Mouse (Mus musculus) midbrain, embryonic 16.5 days (tissue): ENCODE measurements at regions not wholly inside any gene's neighbourhood (a gene's known extent, or its start where the extent isn't known, plus 50 kb on each side); places are given as distances from the start of the nearest gene placed in this dataset.

ENCODE experiments used
- ATAC-seq: fragments of 200-750 bp; cut with Nextera tagmentation; 2 replicates; pipeline ENCODE4 v1.8.0; 2017; ENCODE audit warnings: moderate TSS enrichment
- H3K27ac ChIP-seq: fragments of 300-500 bp; sonication (generic); 2 replicates; pipeline ENCODE4 v1.5.1; 2014; ENCODE audit warnings: mild to moderate bottlenecking, low read length, mixed read lengths
- H3K27me3 ChIP-seq: fragments of 300-500 bp; sonication (generic); 2 replicates; pipeline ENCODE4 v1.6.1; 2014; ENCODE audit warnings: low read depth, low read length, mixed read lengths; ENCODE audit not compliant: control insufficient read depth, insufficient read depth
- H3K36me3 ChIP-seq: fragments of 300-500 bp; sonication (generic); 2 replicates; pipeline ENCODE4 v1.6.1; 2014; ENCODE audit warnings: mild to moderate bottlenecking, low read length, moderate library complexity, mixed read lengths; ENCODE audit not compliant: control insufficient read depth, insufficient read depth
- H3K4me1 ChIP-seq: fragments of 300-500 bp; sonication (generic); 2 replicates; pipeline ENCODE4 v1.6.1; 2014; ENCODE audit warnings: mild to moderate bottlenecking, low read length, mixed read lengths; ENCODE audit not compliant: control insufficient read depth, insufficient read depth
- H3K4me2 ChIP-seq: fragments of 300-500 bp; sonication (generic); 2 replicates; pipeline ENCODE4 v1.6.1; 2014; ENCODE audit warnings: mild to moderate bottlenecking, low read length, mixed read lengths
- H3K4me3 ChIP-seq: fragments of 300-500 bp; sonication (generic); 2 replicates; pipeline ENCODE4 v1.5.1; 2014; ENCODE audit warnings: low read depth, mild to moderate bottlenecking, low read length, moderate library complexity, mixed read lengths
- H3K9ac ChIP-seq: fragments of 300-500 bp; sonication (generic); 2 replicates; pipeline ENCODE4 v1.6.1; 2014; ENCODE audit warnings: low read depth, low read length, mixed read lengths
- H3K9me3 ChIP-seq: fragments of 300-500 bp; sonication (generic); replicated peaks from 2 replicates; pipeline ENCODE4 v1.6.1; 2014; ENCODE audit warnings: mild to moderate bottlenecking, low read length, mixed read lengths; ENCODE audit not compliant: control insufficient read depth, poor library complexity, severe bottlenecking
- WGBS: fragments of 180-500 bp; shearing (Covaris S2); extraction: QIAGEN DNeasy Blood & Tissue Kit; methylation state at CpG from one replicate; pipeline ENCODE4 v1.1.7; 2014; 5-methylcytosine and 5-hydroxymethylcytosine counted together

- no peaks in the 10 kb centered on the region for H3K36me3 ChIP-seq
- no peak overlapping the region for H3K4me2 ChIP-seq
- WGBS = 90% methylated on average over 2 of the region's 3 CpGs
- no peaks in the 10 kb centered on the region for H3K27me3 ChIP-seq
- no peak overlapping the region for H3K4me3 ChIP-seq
- H3K4me1 ChIP-seq = no peaks in the 10 kb centered on the region
- no peak overlapping the region for H3K9ac ChIP-seq
- ATAC-seq = no peak
- no peaks in the 10 kb centered on the region for H3K9me3 ChIP-seq
- H3K27ac ChIP-seq = no peak overlapping the region
These were observed 145.8 kb upstream of the Syt13 start for GRCm38 (mm10) chr2:92769061-92769460.

- no peak overlapping the region for H3K27ac ChIP-seq
- no peaks in the 10 kb centered on the region for H3K9me3 ChIP-seq
- no peak overlapping the region for H3K4me3 ChIP-seq
- ATAC-seq = no peak
- no peaks in the 10 kb centered on the region for H3K4me1 ChIP-seq
- no peak overlapping the region for H3K9ac ChIP-seq
- WGBS = 87% methylated on average over 5 of the region's 5 CpGs
- no peak overlapping the region for H3K4me2 ChIP-seq
- no peaks in the 10 kb centered on the region for H3K27me3 ChIP-seq
- no peaks in the 10 kb centered on the region for H3K36me3 ChIP-seq
These were observed 144.8 kb upstream of the Syt13 start for GRCm38 (mm10) chr2:92770098-92770497.

DNA sequence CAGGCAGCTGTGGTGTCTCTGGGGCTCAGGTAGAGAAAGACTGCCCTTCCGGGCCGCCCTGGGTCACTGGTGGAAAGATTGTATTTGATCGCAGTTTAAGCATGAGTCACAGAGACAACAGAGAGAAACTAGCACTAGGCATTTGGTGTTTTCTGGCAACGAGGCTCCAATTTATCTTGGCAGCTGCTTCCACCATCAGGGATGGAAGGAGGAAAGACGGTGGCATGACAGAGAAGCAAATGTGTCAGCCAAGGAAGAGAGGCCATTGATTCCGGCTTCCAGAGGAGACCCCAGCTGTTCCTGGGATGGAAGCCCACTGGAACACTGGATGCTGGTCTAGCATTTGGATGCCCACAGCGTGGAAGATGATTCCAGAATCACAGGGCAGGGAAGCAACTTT is 142.3 kb upstream of the Syt13 start:
- Histone ChIP-seq H3K27ac (no peak overlapping the region), H3K4me2 (no peak overlapping the region), H3K4me1 (no peaks in the 10 kb centered on the region), H3K36me3 (no peaks in the 10 kb centered on the region), H3K9ac (no peak overlapping the region), H3K4me3 (no peak overlapping the region), H3K27me3 (no peaks in the 10 kb centered on the region), H3K9me3 (no peaks in the 10 kb centered on the region)
- WGBS = 79% methylated on average over 7 of the region's 7 CpGs
- no peak for ATAC-seq

GRCm38 (mm10) chr2:92776497-92776896 is 138.4 kb upstream of the Syt13 start:
- Histone ChIP-seq H3K4me3 (no peak overlapping the region), H3K9ac (no peak overlapping the region), H3K9me3 (no peaks in the 10 kb centered on the region), H3K27me3 (no peaks in the 10 kb centered on the region), H3K36me3 (no peaks in the 10 kb centered on the region), H3K4me1 (0 out of 2 replicates have a peak, but pooled peaks cover 2% of the 10 kb centered on the region), H3K4me2 (no peak overlapping the region), H3K27ac (no peak overlapping the region)
- 75% methylated on average over 2 of the region's 2 CpGs for WGBS
- no peak for ATAC-seq

DNA sequence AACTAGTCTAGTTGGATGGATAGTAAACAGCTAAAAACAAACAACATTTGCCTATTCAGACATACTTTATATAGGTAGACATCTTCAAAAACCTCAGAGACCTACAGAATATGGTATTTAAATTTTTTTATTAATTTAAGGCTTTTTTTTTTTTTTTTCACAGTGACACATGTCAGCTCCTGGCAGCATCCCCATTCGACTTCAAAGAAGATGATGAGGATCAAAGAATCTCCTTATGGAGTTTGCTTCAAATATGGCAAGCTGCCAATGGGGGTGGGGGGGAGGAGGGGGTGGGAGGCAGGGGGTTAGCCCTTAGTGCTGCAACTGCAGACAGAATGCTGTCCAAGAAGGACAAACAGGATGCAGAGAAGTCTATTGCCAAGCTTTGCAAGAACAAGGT is 135.8 kb upstream of the Syt13 start:
- Histone ChIP-seq H3K4me3 (no peak overlapping the region), H3K27me3 (no peaks in the 10 kb centered on the region), H3K4me2 (no peak overlapping the region), H3K9ac (no peak overlapping the region), H3K36me3 (no peaks in the 10 kb centered on the region), H3K27ac (no peak overlapping the region), H3K9me3 (no peaks in the 10 kb centered on the region), H3K4me1 (0 out of 2 replicates have a peak, but pooled peaks cover 2% of the 10 kb centered on the region)
- WGBS = 33% methylated on average over 1 of the region's 1 CpGs
- no peak for ATAC-seq

GRCm38 (mm10) chr2:92780021-92780420 is 134.9 kb upstream of the Syt13 start:
- WGBS = 74% methylated on average over 1 of the region's 1 CpGs
- Histone ChIP-seq H3K4me2 (no peak overlapping the region), H3K4me1 (0 out of 2 replicates have a peak, but pooled peaks cover 4% of the 10 kb centered on the region), H3K27ac (no peak overlapping the region), H3K9me3 (no peaks in the 10 kb centered on the region), H3K9ac (no peak overlapping the region), H3K36me3 (no peaks in the 10 kb centered on the region), H3K4me3 (no peak overlapping the region), H3K27me3 (no peaks in the 10 kb centered on the region)
- ATAC-seq = no peak

DNA sequence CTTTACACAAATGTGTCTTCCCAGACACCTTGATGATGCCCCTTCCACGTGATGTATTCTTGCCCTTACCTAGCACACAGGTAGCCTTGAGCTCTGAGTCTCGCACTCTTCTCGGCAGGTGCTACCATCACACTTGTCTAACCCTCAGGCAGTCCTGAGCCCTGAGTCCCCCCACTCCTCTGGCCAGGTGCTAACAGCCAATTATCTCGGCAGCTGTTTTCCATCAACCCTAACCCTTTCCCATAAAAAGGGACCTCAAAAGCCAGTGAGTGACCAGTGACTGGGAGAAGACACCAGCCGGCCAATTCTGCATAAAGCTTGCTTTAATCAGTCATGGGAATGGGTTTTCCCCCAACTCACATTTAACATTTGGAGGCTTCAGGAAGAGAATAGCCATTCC is 133.4 kb upstream of the Syt13 start:
- H3K4me1 ChIP-seq = 0 out of 2 replicates have a peak, but pooled peaks cover 4% of the 10 kb centered on the region
- ATAC-seq = no peak
- no peak overlapping the region for H3K27ac ChIP-seq
- no peak overlapping the region for H3K4me3 ChIP-seq
- H3K36me3 ChIP-seq = no peaks in the 10 kb centered on the region
- H3K9ac ChIP-seq = no peak overlapping the region
- no peaks in the 10 kb centered on the region for H3K9me3 ChIP-seq
- H3K27me3 ChIP-seq = no peaks in the 10 kb centered on the region
- WGBS = 82% methylated on average over 5 of the region's 5 CpGs
- no peak overlapping the region for H3K4me2 ChIP-seq

DNA sequence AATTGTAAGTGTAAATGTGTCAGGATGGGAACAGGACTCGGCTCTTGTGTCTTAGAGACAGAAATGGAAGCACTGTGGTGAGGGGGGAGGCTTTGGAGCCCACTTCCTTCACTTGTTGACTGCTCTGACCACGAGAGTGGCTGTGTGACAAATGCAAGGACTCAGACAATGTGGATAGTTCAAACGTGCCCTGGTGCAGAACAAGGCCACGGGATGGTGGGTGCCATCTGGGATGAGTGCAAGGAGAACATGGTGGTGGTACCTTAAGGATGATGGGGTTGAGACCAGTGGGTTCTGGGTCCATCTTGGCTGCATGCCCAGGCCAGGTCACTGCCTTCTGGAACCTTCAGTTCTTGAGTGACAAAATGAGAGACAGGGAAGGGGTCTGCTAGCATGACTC is 132.3 kb upstream of the Syt13 start:
- no peaks in the 10 kb centered on the region for H3K27me3 ChIP-seq
- no peaks in the 10 kb centered on the region for H3K36me3 ChIP-seq
- H3K9me3 ChIP-seq = no peaks in the 10 kb centered on the region
- ATAC-seq = no peak
- H3K27ac ChIP-seq = no peak overlapping the region
- H3K4me1 ChIP-seq = 0 out of 2 replicates have a peak, but pooled peaks cover 4% of the 10 kb centered on the region
- WGBS = 75% methylated on average over 4 of the region's 4 CpGs
- no peak overlapping the region for H3K9ac ChIP-seq
- no peak overlapping the region for H3K4me2 ChIP-seq
- no peak overlapping the region for H3K4me3 ChIP-seq

DNA sequence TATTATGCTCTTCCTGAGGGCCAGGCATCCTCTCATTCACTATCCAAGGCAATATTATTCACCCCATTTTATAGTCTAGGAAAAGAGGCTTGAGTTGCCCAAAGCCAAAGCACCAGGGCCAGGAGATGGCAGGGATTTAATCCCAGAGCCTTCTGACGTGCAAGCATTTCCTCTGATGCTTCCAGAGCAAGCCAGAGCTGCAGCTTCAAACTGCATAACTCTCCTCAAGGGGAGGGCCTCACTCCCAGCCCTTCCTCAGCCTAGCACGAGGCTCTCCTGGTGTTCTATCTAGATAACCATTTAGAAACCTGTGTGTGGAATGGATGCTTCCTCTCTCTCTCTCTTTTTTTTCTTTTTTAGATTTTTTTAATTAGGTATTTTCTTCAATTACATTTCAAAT is 130.0 kb upstream of the Syt13 start:
- no peak for ATAC-seq

More for the DNA sequence above, 130.0 kb upstream of the Syt13 start:
- H3K27ac ChIP-seq = no peak overlapping the region
- H3K9me3 ChIP-seq = no peaks in the 10 kb centered on the region
- WGBS = 54% methylated on average over 2 of the region's 2 CpGs
- no peak overlapping the region for H3K4me2 ChIP-seq
- no peaks in the 10 kb centered on the region for H3K27me3 ChIP-seq
- H3K4me1 ChIP-seq = peaks cover 4% of the 10 kb centered on the region; the same call in 1 of the 2 replicates
- H3K4me3 ChIP-seq = no peak overlapping the region
- no peaks in the 10 kb centered on the region for H3K36me3 ChIP-seq
- no peak overlapping the region for H3K9ac ChIP-seq
